Mouse (Mus musculus): ENCODE measurements around the gene Clstn2. TPM values are rescaled to one million over a fixed set of nuclear protein-coding genes. Genes with fewer than 3 reads are reported as not detected.

Gene Clstn2
- polyA plus RNA-seq, 1 experiment from 2014 or later = 2.4 TPM

GRCm38 (mm10) chr9:97950378-97951006 is 82.5 kb downstream of the Clstn2 start:
- Histone ChIP-seq H3K9ac (replicated peaks) (no peak overlapping the region), H3K27me3 (no peaks in the 10 kb centered on the region), H3K36me3 (no peaks in the 10 kb centered on the region), H3K27ac (no peak overlapping the region), H3K9me3 (no peaks in the 10 kb centered on the region), H3K4me2 (no peak overlapping the region), H3K4me3 (replicated peaks) (no peak overlapping the region), H3K4me1 (replicated peaks) (no peaks in the 10 kb centered on the region)
- WGBS = 72% methylated on average over 6 of the region's 6 CpGs
- ATAC-seq (ENCODE audit: insufficient number of reproducible peaks, insufficient read depth, low FRiP score, low TSS enrichment, low read depth) = no peak

DNA sequence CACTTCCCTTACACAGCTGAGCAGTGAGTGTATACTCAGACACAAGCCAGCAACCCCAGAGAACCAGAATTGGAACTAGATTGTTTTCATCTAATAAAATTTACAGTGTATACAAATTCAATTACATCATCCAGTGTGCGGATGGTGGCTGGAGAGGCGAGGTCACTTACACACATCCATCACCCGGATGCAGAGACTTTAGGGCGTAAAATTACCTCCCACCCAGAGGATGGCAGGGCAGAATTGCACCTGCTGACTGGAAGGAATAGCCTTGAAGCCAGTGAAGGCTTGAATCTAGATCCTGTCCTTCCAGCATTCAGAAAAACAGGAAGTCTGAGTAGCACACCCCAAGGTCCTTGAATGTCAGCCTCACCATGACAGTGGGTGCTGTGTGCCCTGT is 113.7 kb downstream of the Clstn2 start:
- no peak overlapping the region for H3K27ac ChIP-seq
- H3K4me2 ChIP-seq = no peak overlapping the region
- H3K4me1 ChIP-seq (replicated peaks) = no peaks in the 10 kb centered on the region
- H3K36me3 ChIP-seq = no peaks in the 10 kb centered on the region
- H3K9me3 ChIP-seq = no peaks in the 10 kb centered on the region
- no peak overlapping the region for H3K4me3 ChIP-seq (replicated peaks)
- H3K27me3 ChIP-seq = no peaks in the 10 kb centered on the region
- H3K9ac ChIP-seq (replicated peaks) = no peak overlapping the region
- no peak for ATAC-seq (ENCODE audit: insufficient number of reproducible peaks, insufficient read depth, low FRiP score, low TSS enrichment, low read depth)
- 82% methylated on average over 4 of the region's 4 CpGs for WGBS

DNA sequence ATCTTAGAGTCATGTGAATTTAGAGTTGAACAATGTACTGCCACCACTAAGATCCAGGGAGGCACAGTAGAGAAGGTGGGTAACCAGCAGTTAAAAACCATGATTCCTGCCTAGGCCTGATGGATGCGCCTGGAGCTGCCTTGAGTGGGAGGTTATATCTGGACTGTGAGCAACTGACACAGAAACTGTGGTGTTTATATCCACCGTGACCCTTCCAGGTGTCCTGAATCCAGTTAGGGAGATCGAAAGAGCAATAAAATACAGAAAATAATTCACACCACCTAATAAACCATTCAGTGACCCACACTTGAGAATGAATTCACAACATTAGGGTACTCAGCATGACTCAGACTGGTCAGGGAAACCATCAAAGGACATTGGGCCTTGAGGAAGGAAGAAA is 141.6 kb downstream of the Clstn2 start:
- H3K36me3 ChIP-seq = no peaks in the 10 kb centered on the region
- no peak overlapping the region for H3K4me2 ChIP-seq
- H3K4me3 ChIP-seq (replicated peaks) = no peak overlapping the region
- H3K4me1 ChIP-seq (replicated peaks) = no peaks in the 10 kb centered on the region
- no peak overlapping the region for H3K9ac ChIP-seq (replicated peaks)
- WGBS = 77% methylated on average over 3 of the region's 3 CpGs
- no peak for ATAC-seq (ENCODE audit: insufficient number of reproducible peaks, insufficient read depth, low FRiP score, low TSS enrichment, low read depth)
- no peaks in the 10 kb centered on the region for H3K9me3 ChIP-seq
- no peak overlapping the region for H3K27ac ChIP-seq
- H3K27me3 ChIP-seq = no peaks in the 10 kb centered on the region

GRCm38 (mm10) chr9:97883336-97883735 is 149.6 kb downstream of the Clstn2 start:
- no peak for ATAC-seq (ENCODE audit: insufficient number of reproducible peaks, insufficient read depth, low FRiP score, low TSS enrichment, low read depth)
- no peak overlapping the region for H3K4me3 ChIP-seq (replicated peaks)
- no peak overlapping the region for H3K4me2 ChIP-seq
- H3K9me3 ChIP-seq = no peaks in the 10 kb centered on the region
- WGBS = 82% methylated on average over 3 of the region's 3 CpGs
- no peaks in the 10 kb centered on the region for H3K4me1 ChIP-seq (replicated peaks)
- H3K27ac ChIP-seq = no peak overlapping the region
- H3K27me3 ChIP-seq = no peaks in the 10 kb centered on the region
- H3K36me3 ChIP-seq = no peaks in the 10 kb centered on the region
- H3K9ac ChIP-seq (replicated peaks) = no peak overlapping the region

GRCm38 (mm10) chr9:97867013-97867700 is 165.8 kb downstream of the Clstn2 start:
- no peak for ATAC-seq (ENCODE audit: insufficient number of reproducible peaks, insufficient read depth, low FRiP score, low TSS enrichment, low read depth)
- 71% methylated on average over 8 of the region's 8 CpGs for WGBS
- no peak overlapping the region for H3K4me2 ChIP-seq

GRCm38 (mm10) chr9:97852859-97853258 is 180.1 kb downstream of the Clstn2 start:
- Histone ChIP-seq H3K9me3 (no peaks in the 10 kb centered on the region), H3K4me1 (replicated peaks) (peaks cover 7% of the 10 kb centered on the region; the same call in 1 of the 2 replicates), H3K27me3 (no peaks in the 10 kb centered on the region), H3K9ac (replicated peaks) (no peak overlapping the region), H3K4me3 (replicated peaks) (no peak overlapping the region), H3K36me3 (no peaks in the 10 kb centered on the region), H3K4me2 (no peak overlapping the region), H3K27ac (no peak overlapping the region)
- ATAC-seq (ENCODE audit: insufficient number of reproducible peaks, insufficient read depth, low FRiP score, low TSS enrichment, low read depth) = no peak

More at GRCm38 (mm10) chr9:97867013-97867700, 165.8 kb downstream of the Clstn2 start:
- Histone ChIP-seq H3K4me1 (replicated peaks) (no peaks in the 10 kb centered on the region), H3K4me3 (replicated peaks) (no peak overlapping the region), H3K9me3 (no peaks in the 10 kb centered on the region), H3K9ac (replicated peaks) (no peak overlapping the region), H3K27me3 (no peaks in the 10 kb centered on the region), H3K36me3 (no peaks in the 10 kb centered on the region), H3K27ac (no peak overlapping the region)

DNA sequence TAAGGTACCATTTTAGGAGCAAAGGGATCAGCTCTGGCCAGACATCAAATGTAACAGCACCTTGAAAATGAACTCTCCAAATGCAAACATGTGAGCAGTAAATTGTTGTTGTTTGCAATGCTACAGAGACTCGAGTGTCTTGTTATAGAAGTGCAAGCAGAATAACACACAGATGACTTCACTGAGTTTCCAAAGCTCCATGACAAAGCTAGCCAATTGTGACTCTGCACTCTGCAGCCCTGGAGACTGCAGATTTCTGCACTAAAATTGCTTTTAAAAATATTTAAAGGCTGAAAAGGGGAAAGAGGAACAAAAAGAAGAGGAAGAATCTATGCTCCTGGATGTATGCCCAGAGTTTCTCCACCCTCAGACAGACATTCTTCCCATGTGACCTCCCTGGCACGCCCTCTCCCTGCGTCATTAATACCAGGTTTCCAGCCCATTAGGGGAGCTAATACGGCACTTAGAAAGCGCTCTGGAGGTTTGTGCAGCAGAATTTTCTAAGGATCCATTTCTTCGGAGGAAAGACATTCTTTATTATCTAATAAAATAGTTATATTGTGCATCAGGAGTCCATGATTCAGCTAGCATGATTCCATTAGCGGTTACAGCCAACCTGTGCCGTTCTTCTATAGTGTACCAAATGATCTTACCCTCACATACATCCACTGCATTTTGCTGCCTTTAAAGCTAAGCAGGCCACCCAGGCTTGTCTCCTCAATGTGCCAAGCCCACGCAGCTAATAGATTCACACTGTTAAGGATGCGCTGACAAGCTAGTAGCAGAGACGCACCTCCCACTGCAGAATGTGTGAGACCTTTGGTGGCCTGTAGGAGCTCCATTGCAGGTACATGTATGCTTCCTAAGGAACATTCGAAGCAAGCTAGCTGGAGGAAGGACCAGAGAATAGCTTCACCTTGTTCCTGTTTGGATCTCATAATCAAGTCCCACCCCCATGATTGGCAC is 184.8 kb downstream of the Clstn2 start:
- no peaks in the 10 kb centered on the region for H3K36me3 ChIP-seq
- no peaks in the 10 kb centered on the region for H3K9me3 ChIP-seq
- H3K4me1 ChIP-seq (replicated peaks) = peaks cover 7% of the 10 kb centered on the region; the same call in 1 of the 2 replicates
- WGBS = 66% methylated on average over 12 of the region's 12 CpGs
- no peak overlapping the region for H3K27ac ChIP-seq
- no peaks in the 10 kb centered on the region for H3K27me3 ChIP-seq
- H3K4me3 ChIP-seq (replicated peaks) = no peak overlapping the region
- no peak for ATAC-seq (ENCODE audit: insufficient number of reproducible peaks, insufficient read depth, low FRiP score, low TSS enrichment, low read depth)
- no peak overlapping the region for H3K4me2 ChIP-seq
- no peak overlapping the region for H3K9ac ChIP-seq (replicated peaks)

GRCm38 (mm10) chr9:97842054-97842453 is 190.9 kb downstream of the Clstn2 start:
- no peaks in the 10 kb centered on the region for H3K36me3 ChIP-seq
- no peak overlapping the region for H3K27ac ChIP-seq
- no peak for ATAC-seq (ENCODE audit: insufficient number of reproducible peaks, insufficient read depth, low FRiP score, low TSS enrichment, low read depth)
- no peak overlapping the region for H3K9ac ChIP-seq (replicated peaks)
- no peaks in the 10 kb centered on the region for H3K4me1 ChIP-seq (replicated peaks)
- no peak overlapping the region for H3K4me3 ChIP-seq (replicated peaks)
- 75% methylated on average over 7 of the region's 7 CpGs for WGBS
- no peaks in the 10 kb centered on the region for H3K27me3 ChIP-seq
- H3K9me3 ChIP-seq = no peaks in the 10 kb centered on the region
- no peak overlapping the region for H3K4me2 ChIP-seq

- no peaks in the 10 kb centered on the region for H3K36me3 ChIP-seq
- H3K9me3 ChIP-seq = no peaks in the 10 kb centered on the region
- no peaks in the 10 kb centered on the region for H3K4me1 ChIP-seq (replicated peaks)
- whole genome bisulfite sequencing = 89% methylated on average over 3 of the region's 3 CpGs
- H3K9ac ChIP-seq (replicated peaks) = no peak overlapping the region
- no peak overlapping the region for H3K27ac ChIP-seq
- no peak overlapping the region for H3K4me2 ChIP-seq
- ATAC-seq (ENCODE audit: insufficient number of reproducible peaks, insufficient read depth, low FRiP score, low TSS enrichment, low read depth) = no peak
- H3K27me3 ChIP-seq = no peaks in the 10 kb centered on the region; the same call in 1 of the 2 replicates
- no peak overlapping the region for H3K4me3 ChIP-seq (replicated peaks)
These were observed 201.8 kb downstream of the Clstn2 start for GRCm38 (mm10) chr9:97831216-97831615.

GRCm38 (mm10) chr9:97829919-97830318 is 203.1 kb downstream of the Clstn2 start:
- no peaks in the 10 kb centered on the region for H3K36me3 ChIP-seq
- H3K27me3 ChIP-seq = no peaks in the 10 kb centered on the region; the same call in 1 of the 2 replicates
- H3K4me3 ChIP-seq (replicated peaks) = no peak overlapping the region
- H3K27ac ChIP-seq = no peak overlapping the region
- WGBS = 80% methylated on average over 2 of the region's 2 CpGs
- no peak for ATAC-seq (ENCODE audit: insufficient number of reproducible peaks, insufficient read depth, low FRiP score, low TSS enrichment, low read depth)
- H3K4me1 ChIP-seq (replicated peaks) = 0 out of 2 replicates have a peak, but pooled peaks cover 3% of the 10 kb centered on the region
- no peak overlapping the region for H3K4me2 ChIP-seq
- H3K9me3 ChIP-seq = no peaks in the 10 kb centered on the region
- H3K9ac ChIP-seq (replicated peaks) = no peak overlapping the region

- 0 out of 2 replicates have a peak, but pooled peaks cover 3% of the 10 kb centered on the region for H3K4me1 ChIP-seq (replicated peaks)
- H3K9me3 ChIP-seq = no peaks in the 10 kb centered on the region
- no peak overlapping the region for H3K9ac ChIP-seq (replicated peaks)
- no peak overlapping the region for H3K4me2 ChIP-seq
- no peak for ATAC-seq (ENCODE audit: insufficient number of reproducible peaks, insufficient read depth, low FRiP score, low TSS enrichment, low read depth)
- H3K4me3 ChIP-seq (replicated peaks) = no peak overlapping the region
- H3K36me3 ChIP-seq = no peaks in the 10 kb centered on the region
- no peaks in the 10 kb centered on the region; the same call in 1 of the 2 replicates for H3K27me3 ChIP-seq
- H3K27ac ChIP-seq = no peak overlapping the region
- WGBS = 74% methylated on average over 10 of the region's 10 CpGs
These were observed 205.3 kb downstream of the Clstn2 start for GRCm38 (mm10) chr9:97827689-97828088.
